Mouse (Mus musculus) erythroblast, embryonic 14.5 days (primary cell): ENCODE data around the gene Fbxl16.

ENCODE experiments used
- GATA1 ChIP-seq: IDR thresholded peaks from 2 replicates; pipeline ENCODE4 v1.6.1; 2012; ENCODE audit warnings: low read length, inconsistent platforms, mixed read lengths
- TAL1 ChIP-seq: IDR thresholded peaks from 3 replicates; pipeline ENCODE4 v1.6.1; 2012; ENCODE audit warnings: low read length, inconsistent platforms, mixed read lengths

DNA sequence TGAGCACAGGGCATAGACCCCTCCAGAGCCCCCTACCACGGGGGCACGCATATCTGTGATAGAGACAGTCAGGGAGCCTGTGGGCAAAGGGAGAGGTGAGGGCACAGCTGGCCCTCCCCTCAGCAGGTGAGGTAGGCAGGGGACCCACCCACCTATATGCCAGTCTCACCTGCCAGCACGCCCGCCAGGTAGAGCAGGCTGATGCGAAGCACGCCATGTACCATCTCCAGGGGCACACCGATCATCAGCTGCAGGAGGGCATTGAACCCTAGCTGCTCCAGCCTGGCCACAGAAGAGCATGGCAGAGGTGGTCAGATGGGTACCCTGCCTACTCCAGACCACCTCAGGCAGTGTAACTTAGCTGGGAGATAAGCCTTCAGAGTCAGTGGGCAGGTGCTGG is 26.4 kb downstream of the Fbxl16 start:
- TF ChIP-seq GATA1 (no peak), TAL1 (no peak)
